Mouse (Mus musculus) kidney, adult 9 months (tissue): ENCODE measurements at regions not wholly inside any gene's neighbourhood (a gene's known extent, or its start where the extent isn't known, plus 50 kb on each side); places are given as distances from the start of the nearest gene placed in this dataset.

ENCODE experiments used
- DNase-seq: peaks from one replicate; pipeline ENCODE4 v3.0.0; 2022

DNA sequence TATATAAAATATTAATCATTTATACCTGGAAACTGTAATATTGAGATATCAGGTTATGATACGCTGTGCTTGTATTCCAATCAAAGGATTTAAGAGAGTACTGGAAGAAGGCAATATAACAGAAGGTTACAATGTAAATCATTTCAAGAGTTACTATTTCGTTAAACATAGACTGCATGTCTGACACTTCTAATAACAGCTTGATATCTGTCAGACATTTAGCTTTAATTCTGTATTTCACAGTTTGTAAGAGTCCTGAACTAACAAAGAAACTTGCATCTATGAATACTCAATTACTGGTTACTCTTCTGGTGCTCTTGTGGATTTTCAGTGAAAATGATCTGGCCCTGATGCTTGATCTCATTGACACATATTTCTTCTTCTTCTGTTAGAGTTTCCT, 840.6 kb downstream of the Cdh9 start:
- no peak for DNase-seq

DNA sequence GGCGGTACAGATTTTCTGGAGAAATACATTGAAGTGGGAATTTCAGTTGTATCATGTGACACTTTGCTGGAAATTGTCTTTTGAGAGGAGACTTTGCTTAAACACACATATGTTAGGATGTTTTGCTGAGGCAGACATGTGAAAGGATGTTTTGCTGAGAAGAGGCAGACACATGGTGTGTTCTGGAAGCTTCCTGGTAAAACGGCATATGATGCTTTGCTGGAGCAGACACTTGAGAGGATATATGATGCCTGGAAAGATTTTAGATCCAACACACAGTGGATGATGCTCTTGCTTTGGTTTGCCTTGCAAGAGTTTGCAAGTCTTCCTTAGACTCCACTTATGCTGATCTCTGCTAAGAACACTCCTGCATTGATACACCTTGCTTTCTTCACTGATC, 860.1 kb downstream of the Cdh9 start:
- no peak for DNase-seq

GRCm38 (mm10) chr15:17604402-17604801, 875.8 kb downstream of the Cdh9 start:
- DNase-seq: peak; percentile 2

DNA sequence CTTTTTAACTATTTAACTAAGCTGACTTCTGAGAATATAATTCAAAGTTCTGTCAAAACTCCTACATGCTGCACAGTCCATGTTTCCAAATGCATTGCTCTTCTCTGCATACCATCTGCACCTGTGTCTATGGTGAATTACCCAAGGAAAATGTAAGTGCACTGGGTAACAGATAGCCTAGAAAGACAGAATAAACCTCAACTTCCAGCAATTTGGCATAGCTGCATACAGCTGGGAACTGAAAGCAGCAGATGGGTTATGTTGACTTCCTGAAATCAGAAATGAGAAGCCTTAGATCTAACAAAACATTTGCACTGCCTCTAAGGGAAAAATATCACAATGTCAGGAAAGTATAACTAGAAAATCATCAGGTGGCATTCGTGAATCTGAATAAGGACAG, 886.4 kb downstream of the Cdh9 start:
- no peak for DNase-seq

GRCm38 (mm10) chr15:17641218-17641617, 912.7 kb downstream of the Cdh9 start:
- DNase-seq: no peak
